Mouse (Mus musculus) frontal cortex, adult (tissue): ENCODE measurements around the gene Srsf3.

Source experiments
- ATAC-seq: cut with Nextera tagmentation; 2 replicates; pipeline ENCODE4 v1.9.2; 2017; ENCODE audit warnings: mild to moderate bottlenecking, moderate library complexity, mixed read lengths; ENCODE audit not compliant: low TSS enrichment

Srsf3 gene

DNA sequence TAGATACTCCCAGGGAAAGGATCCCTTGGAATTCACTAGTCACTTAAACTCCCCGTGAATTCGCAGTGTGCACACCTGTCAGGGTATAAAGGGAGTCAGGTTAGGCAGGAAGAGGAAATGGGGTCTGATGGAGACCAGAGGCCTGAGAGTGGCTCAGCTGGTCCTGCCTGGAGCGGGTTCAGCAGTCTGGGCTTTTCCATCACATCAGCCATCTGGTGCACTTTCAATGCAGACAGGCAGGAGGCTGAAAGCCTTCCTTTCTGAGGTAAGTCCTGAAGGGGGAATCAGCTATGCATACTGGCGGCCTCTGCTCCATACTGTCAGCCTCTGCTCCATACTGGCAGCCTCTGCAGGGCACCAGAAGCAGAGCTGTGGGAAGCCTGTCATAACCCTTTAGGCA lies 54.5 kb downstream of the Srsf3 start:
- no peak for ATAC-seq

DNA sequence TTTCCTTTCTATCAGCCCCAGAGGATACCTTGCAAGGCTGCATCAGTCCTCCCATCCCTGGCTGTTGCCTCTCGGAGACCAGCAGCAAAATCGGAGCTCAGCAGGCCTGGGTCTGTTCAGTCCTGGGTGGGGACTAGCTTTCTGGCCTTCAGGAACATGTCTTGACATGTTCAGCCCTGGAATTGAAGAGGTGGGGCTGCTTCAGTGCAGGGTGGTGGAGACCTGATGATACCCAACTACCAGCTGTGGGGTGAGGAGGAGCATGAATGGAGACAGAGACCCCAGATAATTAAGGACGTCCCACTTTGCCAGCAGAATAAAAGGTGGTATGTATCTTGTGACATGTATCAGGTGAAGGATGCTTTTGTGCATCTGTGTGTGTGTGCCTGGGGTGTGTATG lies 58.3 kb downstream of the Srsf3 start, which contains the start of gene Cdkn1a:
TSS of gene Cdkn1a (plus strand) at position 201 of the 400 bp plus-strand sequence.
- ATAC-seq, result no peak

DNA sequence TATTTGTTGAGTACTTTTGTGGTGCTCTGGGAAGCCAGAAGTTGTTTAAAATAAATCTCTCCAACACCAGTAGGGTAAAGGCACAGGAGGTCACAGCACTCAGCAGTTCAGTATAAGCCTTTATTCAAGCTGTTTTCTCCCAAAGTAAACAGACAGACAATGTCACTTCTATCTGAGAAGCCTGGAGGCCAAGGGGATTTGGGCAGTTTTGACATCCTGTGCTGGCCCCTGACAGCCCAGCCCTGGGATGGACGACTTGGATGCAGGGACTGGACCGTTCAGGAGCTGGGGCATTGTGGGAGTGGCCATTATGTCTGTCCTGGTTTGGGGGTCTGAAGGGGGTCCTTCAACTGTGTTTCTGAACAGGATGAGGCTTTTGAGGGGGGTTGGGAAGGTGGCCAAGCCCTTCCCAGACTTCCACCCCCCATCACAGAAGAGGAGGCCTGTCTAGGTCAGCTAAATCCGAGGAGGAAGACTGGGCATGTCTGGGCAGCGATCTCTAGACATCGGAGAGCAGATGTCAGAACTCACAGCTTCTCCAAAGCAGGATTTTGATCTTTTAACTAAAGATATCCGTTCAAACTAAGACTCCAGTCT lies 59.0 kb downstream of the Srsf3 start:
- no peak for ATAC-seq

DNA sequence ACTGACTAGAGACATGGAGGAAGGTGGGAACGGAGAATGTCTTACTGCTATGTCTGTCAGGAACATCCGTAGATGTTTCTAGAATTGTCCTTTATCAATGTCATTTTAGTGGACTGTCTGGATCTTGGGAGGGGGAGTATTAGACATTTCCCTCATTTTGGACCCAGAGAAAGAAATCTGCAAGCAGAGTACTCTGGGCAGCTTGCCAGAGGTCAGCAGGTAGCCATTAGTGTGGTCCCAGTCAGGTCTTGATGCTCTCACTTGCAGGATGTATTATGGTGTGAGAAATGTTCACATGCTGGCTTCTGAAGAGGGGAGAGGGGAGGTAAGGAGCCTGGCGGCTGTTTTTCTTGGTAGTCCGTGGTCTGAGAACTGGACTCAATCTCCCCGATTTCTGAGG lies 60.1 kb downstream of the Srsf3 start:
- no peak for ATAC-seq
